Mouse (Mus musculus) thymus, adult 2 months (tissue): ENCODE measurements at regions not wholly inside any gene's neighbourhood (a gene's known extent, or its start where the extent isn't known, plus 50 kb on each side); places are given as distances from the start of the nearest gene placed in this dataset.

Experiments used
- DNase-seq: peaks from one replicate; pipeline ENCODE4 v3.0.0; 2021
- H3K27ac ChIP-seq: fragments of 200-500 bp; 2 replicates; pipeline ENCODE4 v1.5.1; 2012; ENCODE audit warnings: low read length, control low read depth; ENCODE audit not compliant: control insufficient read depth, insufficient read depth
- H3K27me3 ChIP-seq: fragments of 200-500 bp; 2 replicates; pipeline ENCODE4 v1.6.1; 2012; ENCODE audit warnings: mild to moderate bottlenecking, low read length, moderate library complexity, mixed read lengths; ENCODE audit not compliant: control insufficient read depth, insufficient read depth
- H3K36me3 ChIP-seq: fragments of 200-500 bp; 2 replicates; pipeline ENCODE4 v1.6.1; 2012; ENCODE audit warnings: mild to moderate bottlenecking, low read length, moderate library complexity; ENCODE audit not compliant: control insufficient read depth, insufficient read depth
- H3K4me1 ChIP-seq: fragments of 200-500 bp; replicated peaks from 2 replicates; pipeline ENCODE4 v1.6.1; 2012; ENCODE audit warnings: low read length; ENCODE audit not compliant: control insufficient read depth, insufficient read depth
- H3K4me3 ChIP-seq: fragments of 200-500 bp; 2 replicates; pipeline ENCODE4 v1.5.1; 2012; ENCODE audit warnings: mild to moderate bottlenecking, low read length, control low read depth, moderate library complexity; ENCODE audit not compliant: control insufficient read depth, insufficient read depth
- CTCF ChIP-seq: fragments of 200-500 bp; IDR thresholded peaks from 2 replicates; pipeline ENCODE4 v1.5.1; 2012; ENCODE audit warnings: mild to moderate bottlenecking, control low read depth, low read length, moderate library complexity, borderline replicate concordance; ENCODE audit not compliant: control insufficient read depth, poor library complexity, insufficient read depth; ENCODE audit errors: extremely low read depth
- POLR2A ChIP-seq: fragments of 200-500 bp; IDR thresholded peaks from 2 replicates; pipeline ENCODE4 v1.6.1; 2012; ENCODE audit warnings: mild to moderate bottlenecking, low read length, control low read depth, moderate library complexity; ENCODE audit not compliant: control insufficient read depth, poor library complexity, insufficient read depth; ENCODE audit errors: extremely low read depth
- WGBS: fragments of 180-500 bp; shearing (Covaris S2); methylation state at CpG from one replicate; pipeline ENCODE4 v1.1.7; 2018; 5-methylcytosine and 5-hydroxymethylcytosine counted together

- H3K4me3 ChIP-seq: no peak overlapping the region
- H3K4me1 ChIP-seq: no peaks in the 10 kb centered on the region
- H3K27me3 ChIP-seq: no peaks in the 10 kb centered on the region
- no peaks in the 10 kb centered on the region for H3K36me3 ChIP-seq
- TF ChIP-seq POLR2A (no peak), CTCF (no peak)
- no peak overlapping the region for H3K27ac ChIP-seq
- 83% methylated on average over 1 of the region's 1 CpGs for WGBS
- DNase-seq: no peak
Observed at GRCm38 (mm10) chr3:61064720-61065119, 62.1 kb downstream of the P2ry1 start.

- 92% methylated on average over 1 of the region's 1 CpGs for WGBS
- no peak for TF ChIP-seq CTCF
- no peak for TF ChIP-seq POLR2A
- H3K4me3 ChIP-seq: no peak overlapping the region
- no peaks in the 10 kb centered on the region for H3K36me3 ChIP-seq
- no peak overlapping the region for H3K27ac ChIP-seq
- H3K27me3 ChIP-seq: no peaks in the 10 kb centered on the region
- no peaks in the 10 kb centered on the region for H3K4me1 ChIP-seq
- no peak for DNase-seq
Observed at GRCm38 (mm10) chr3:61067067-61067466, 64.5 kb downstream of the P2ry1 start.

GRCm38 (mm10) chr3:61068229-61068628 lies 65.6 kb downstream of the P2ry1 start:
- H3K4me1 ChIP-seq: no peaks in the 10 kb centered on the region
- no peaks in the 10 kb centered on the region for H3K27me3 ChIP-seq
- no peak overlapping the region for H3K4me3 ChIP-seq
- no peak overlapping the region for H3K27ac ChIP-seq
- DNase-seq: no peak
- no peaks in the 10 kb centered on the region for H3K36me3 ChIP-seq
- TF ChIP-seq POLR2A (no peak), CTCF (no peak)

GRCm38 (mm10) chr3:61071041-61071440 lies 68.4 kb downstream of the P2ry1 start:
- H3K36me3 ChIP-seq: no peaks in the 10 kb centered on the region
- no peak overlapping the region for H3K4me3 ChIP-seq
- WGBS: 97% methylated on average over 1 of the region's 1 CpGs
- TF ChIP-seq POLR2A (no peak), CTCF (no peak)
- no peak for DNase-seq
- H3K27me3 ChIP-seq: no peaks in the 10 kb centered on the region
- H3K27ac ChIP-seq: no peak overlapping the region
- no peaks in the 10 kb centered on the region for H3K4me1 ChIP-seq

- TF ChIP-seq POLR2A (no peak), CTCF (no peak)
- H3K27ac ChIP-seq: no peak overlapping the region
- no peak for DNase-seq
- H3K4me3 ChIP-seq: no peak overlapping the region
- H3K4me1 ChIP-seq: no peaks in the 10 kb centered on the region
- H3K36me3 ChIP-seq: no peaks in the 10 kb centered on the region
- H3K27me3 ChIP-seq: no peaks in the 10 kb centered on the region
- WGBS: 89% methylated on average over 1 of the region's 1 CpGs
Observed at GRCm38 (mm10) chr3:61072330-61072729, 69.7 kb downstream of the P2ry1 start.

- 100% methylated on average over 1 of the region's 1 CpGs for WGBS
- Histone ChIP-seq H3K27me3 (no peaks in the 10 kb centered on the region), H3K4me3 (no peak overlapping the region), H3K36me3 (no peaks in the 10 kb centered on the region), H3K4me1 (no peaks in the 10 kb centered on the region), H3K27ac (no peak overlapping the region)
- DNase-seq: no peak
- TF ChIP-seq POLR2A: no peak
Observed at GRCm38 (mm10) chr3:61073103-61073502, 70.5 kb downstream of the P2ry1 start.

GRCm38 (mm10) chr3:61073806-61074205 lies 71.2 kb downstream of the P2ry1 start:
- WGBS: 91% methylated on average over 4 of the region's 4 CpGs
- Histone ChIP-seq H3K27ac (no peak overlapping the region), H3K4me3 (no peak overlapping the region), H3K4me1 (no peaks in the 10 kb centered on the region), H3K27me3 (no peaks in the 10 kb centered on the region), H3K36me3 (no peaks in the 10 kb centered on the region)
- TF ChIP-seq CTCF: no peak
- no peak for TF ChIP-seq POLR2A
- no peak for DNase-seq

GRCm38 (mm10) chr3:61075839-61076238 lies 73.2 kb downstream of the P2ry1 start:
- no peaks in the 10 kb centered on the region for H3K36me3 ChIP-seq
- H3K27ac ChIP-seq: no peak overlapping the region
- no peak overlapping the region for H3K4me3 ChIP-seq
- no peak for DNase-seq
- no peaks in the 10 kb centered on the region for H3K27me3 ChIP-seq
- H3K4me1 ChIP-seq: no peaks in the 10 kb centered on the region
- 81% methylated on average over 2 of the region's 2 CpGs for WGBS
- TF ChIP-seq CTCF (no peak), POLR2A (no peak)
